Mouse (Mus musculus): ENCODE data around the gene Dlg2. TPM values are rescaled to one million over a fixed set of nuclear protein-coding genes. Genes with fewer than 3 reads are reported as not detected.

Dlg2 gene
- polyA plus RNA-seq, 1 experiment from 2014 or later, result 0.51 TPM

- Histone ChIP-seq H3K27me3 (ENCODE audit: control insufficient read depth, insufficient read depth, low read depth, low read length) (no peaks in the 10 kb centered on the region), H3K4me2 (ENCODE audit: low read depth, low read length) (no peak overlapping the region), H3K9ac (ENCODE audit: low read depth, low read length) (no peak overlapping the region), H3K27ac (ENCODE audit: low read length) (no peak overlapping the region), H3K36me3 (ENCODE audit: control insufficient read depth, insufficient read depth) (no peaks in the 10 kb centered on the region), H3K4me1 (ENCODE audit: control insufficient read depth, low read depth, low read length) (no peaks in the 10 kb centered on the region), H3K4me3 (ENCODE audit: low read depth, low read length) (no peak overlapping the region), H3K9me3 (replicated peaks; ENCODE audit: control insufficient read depth, low read length) (no peaks in the 10 kb centered on the region)
- ATAC-seq (ENCODE audit: low read depth), result no peak
- WGBS (ENCODE audit: insufficient replicate concordance), result 40% methylated on average over 2 of the region's 2 CpGs
Measured at GRCm38 (mm10) chr7:92123276-92123675, 1646.8 kb downstream of the Dlg2 start.

GRCm38 (mm10) chr7:92125886-92126285 is 1649.4 kb downstream of the Dlg2 start:
- H3K27ac ChIP-seq (ENCODE audit: low read length), result no peak overlapping the region
- 60% methylated on average over 3 of the region's 3 CpGs for WGBS (ENCODE audit: insufficient replicate concordance)
- no peak overlapping the region for H3K9ac ChIP-seq (ENCODE audit: low read depth, low read length)
- no peak overlapping the region for H3K4me3 ChIP-seq (ENCODE audit: low read depth, low read length)
- no peak overlapping the region for H3K4me2 ChIP-seq (ENCODE audit: low read depth, low read length)
- no peaks in the 10 kb centered on the region for H3K27me3 ChIP-seq (ENCODE audit: control insufficient read depth, insufficient read depth, low read depth, low read length)
- no peak for ATAC-seq (ENCODE audit: low read depth)
- no peaks in the 10 kb centered on the region for H3K9me3 ChIP-seq (replicated peaks; ENCODE audit: control insufficient read depth, low read length)
- no peaks in the 10 kb centered on the region for H3K4me1 ChIP-seq (ENCODE audit: control insufficient read depth, low read depth, low read length)
- no peaks in the 10 kb centered on the region for H3K36me3 ChIP-seq (ENCODE audit: control insufficient read depth, insufficient read depth)

- H3K36me3 ChIP-seq (ENCODE audit: control insufficient read depth, insufficient read depth), result no peaks in the 10 kb centered on the region
- ATAC-seq (ENCODE audit: low read depth), result no peak
- 65% methylated on average over 3 of the region's 3 CpGs for WGBS (ENCODE audit: insufficient replicate concordance)
Measured at GRCm38 (mm10) chr7:92134301-92134700, 1657.8 kb downstream of the Dlg2 start.

GRCm38 (mm10) chr7:92135624-92136023 is 1659.2 kb downstream of the Dlg2 start:
- no peak overlapping the region for H3K27ac ChIP-seq (ENCODE audit: low read length)
- no peaks in the 10 kb centered on the region for H3K9me3 ChIP-seq (replicated peaks; ENCODE audit: control insufficient read depth, low read length)
- 43% methylated on average over 2 of the region's 2 CpGs for WGBS (ENCODE audit: insufficient replicate concordance)
- no peak for ATAC-seq (ENCODE audit: low read depth)
- H3K4me3 ChIP-seq (ENCODE audit: low read depth, low read length), result no peak overlapping the region
- H3K9ac ChIP-seq (ENCODE audit: low read depth, low read length), result no peak overlapping the region
- H3K4me1 ChIP-seq (ENCODE audit: control insufficient read depth, low read depth, low read length), result no peaks in the 10 kb centered on the region
- no peaks in the 10 kb centered on the region for H3K36me3 ChIP-seq (ENCODE audit: control insufficient read depth, insufficient read depth)
- no peak overlapping the region for H3K4me2 ChIP-seq (ENCODE audit: low read depth, low read length)
- no peaks in the 10 kb centered on the region for H3K27me3 ChIP-seq (ENCODE audit: control insufficient read depth, insufficient read depth, low read depth, low read length)

More at GRCm38 (mm10) chr7:92134301-92134700, 1657.8 kb downstream of the Dlg2 start:
- Histone ChIP-seq H3K4me1 (ENCODE audit: control insufficient read depth, low read depth, low read length) (no peaks in the 10 kb centered on the region), H3K27me3 (ENCODE audit: control insufficient read depth, insufficient read depth, low read depth, low read length) (no peaks in the 10 kb centered on the region), H3K27ac (ENCODE audit: low read length) (no peak overlapping the region), H3K4me3 (ENCODE audit: low read depth, low read length) (no peak overlapping the region), H3K9me3 (replicated peaks; ENCODE audit: control insufficient read depth, low read length) (no peaks in the 10 kb centered on the region), H3K9ac (ENCODE audit: low read depth, low read length) (no peak overlapping the region), H3K4me2 (ENCODE audit: low read depth, low read length) (no peak overlapping the region)

- 59% methylated on average over 9 of the region's 9 CpGs for WGBS (ENCODE audit: insufficient replicate concordance)
- Histone ChIP-seq H3K36me3 (ENCODE audit: control insufficient read depth, insufficient read depth) (no peaks in the 10 kb centered on the region), H3K27me3 (ENCODE audit: control insufficient read depth, insufficient read depth, low read depth, low read length) (no peaks in the 10 kb centered on the region), H3K27ac (ENCODE audit: low read length) (no peak overlapping the region), H3K9me3 (replicated peaks; ENCODE audit: control insufficient read depth, low read length) (no peaks in the 10 kb centered on the region), H3K4me2 (ENCODE audit: low read depth, low read length) (no peak overlapping the region), H3K9ac (ENCODE audit: low read depth, low read length) (no peak overlapping the region), H3K4me3 (ENCODE audit: low read depth, low read length) (no peak overlapping the region), H3K4me1 (ENCODE audit: control insufficient read depth, low read depth, low read length) (no peaks in the 10 kb centered on the region)
- no peak for ATAC-seq (ENCODE audit: low read depth)
Measured at GRCm38 (mm10) chr7:92140051-92140817, 1663.8 kb downstream of the Dlg2 start.

- Histone ChIP-seq H3K9ac (ENCODE audit: low read depth, low read length) (no peak overlapping the region), H3K36me3 (ENCODE audit: control insufficient read depth, insufficient read depth) (no peaks in the 10 kb centered on the region), H3K9me3 (replicated peaks; ENCODE audit: control insufficient read depth, low read length) (no peaks in the 10 kb centered on the region), H3K4me2 (ENCODE audit: low read depth, low read length) (no peak overlapping the region), H3K4me1 (ENCODE audit: control insufficient read depth, low read depth, low read length) (no peaks in the 10 kb centered on the region), H3K27me3 (ENCODE audit: control insufficient read depth, insufficient read depth, low read depth, low read length) (no peaks in the 10 kb centered on the region), H3K4me3 (ENCODE audit: low read depth, low read length) (no peak overlapping the region), H3K27ac (ENCODE audit: low read length) (no peak overlapping the region)
- WGBS (ENCODE audit: insufficient replicate concordance), result 59% methylated on average over 1 of the region's 1 CpGs
- ATAC-seq (ENCODE audit: low read depth), result no peak
Measured at GRCm38 (mm10) chr7:92147499-92147898, 1671.0 kb downstream of the Dlg2 start.

- ATAC-seq (ENCODE audit: low read depth), result no peak
- H3K9ac ChIP-seq (ENCODE audit: low read depth, low read length), result no peak overlapping the region
- H3K27ac ChIP-seq (ENCODE audit: low read length), result no peak overlapping the region
- no peaks in the 10 kb centered on the region for H3K4me1 ChIP-seq (ENCODE audit: control insufficient read depth, low read depth, low read length)
- H3K4me2 ChIP-seq (ENCODE audit: low read depth, low read length), result no peak overlapping the region
- H3K27me3 ChIP-seq (ENCODE audit: control insufficient read depth, insufficient read depth, low read depth, low read length), result no peaks in the 10 kb centered on the region
- WGBS (ENCODE audit: insufficient replicate concordance), result 33% methylated on average over 3 of the region's 3 CpGs
- no peaks in the 10 kb centered on the region for H3K9me3 ChIP-seq (replicated peaks; ENCODE audit: control insufficient read depth, low read length)
- no peak overlapping the region for H3K4me3 ChIP-seq (ENCODE audit: low read depth, low read length)
- H3K36me3 ChIP-seq (ENCODE audit: control insufficient read depth, insufficient read depth), result no peaks in the 10 kb centered on the region
Measured at GRCm38 (mm10) chr7:92150768-92151167, 1674.3 kb downstream of the Dlg2 start.

- H3K4me3 ChIP-seq (ENCODE audit: low read depth, low read length), result no peak overlapping the region
- H3K27me3 ChIP-seq (ENCODE audit: control insufficient read depth, insufficient read depth, low read depth, low read length), result no peaks in the 10 kb centered on the region
- H3K9ac ChIP-seq (ENCODE audit: low read depth, low read length), result no peak overlapping the region
- H3K27ac ChIP-seq (ENCODE audit: low read length), result no peak overlapping the region
- no peak overlapping the region for H3K4me2 ChIP-seq (ENCODE audit: low read depth, low read length)
- H3K4me1 ChIP-seq (ENCODE audit: control insufficient read depth, low read depth, low read length), result no peaks in the 10 kb centered on the region
- ATAC-seq (ENCODE audit: low read depth), result no peak
- H3K36me3 ChIP-seq (ENCODE audit: control insufficient read depth, insufficient read depth), result no peaks in the 10 kb centered on the region
- no peaks in the 10 kb centered on the region for H3K9me3 ChIP-seq (replicated peaks; ENCODE audit: control insufficient read depth, low read length)
Measured at GRCm38 (mm10) chr7:92154603-92155002, 1678.1 kb downstream of the Dlg2 start.

- H3K27me3 ChIP-seq (ENCODE audit: control insufficient read depth, insufficient read depth, low read depth, low read length), result no peaks in the 10 kb centered on the region
Measured at GRCm38 (mm10) chr7:92163150-92163549, 1686.7 kb downstream of the Dlg2 start.

More at GRCm38 (mm10) chr7:92163150-92163549, 1686.7 kb downstream of the Dlg2 start:
- H3K9ac ChIP-seq (ENCODE audit: low read depth, low read length), result no peak overlapping the region
- H3K27ac ChIP-seq (ENCODE audit: low read length), result no peak overlapping the region
- 74% methylated on average over 2 of the region's 2 CpGs for WGBS (ENCODE audit: insufficient replicate concordance)
- H3K4me2 ChIP-seq (ENCODE audit: low read depth, low read length), result no peak overlapping the region
- no peaks in the 10 kb centered on the region for H3K9me3 ChIP-seq (replicated peaks; ENCODE audit: control insufficient read depth, low read length)
- H3K36me3 ChIP-seq (ENCODE audit: control insufficient read depth, insufficient read depth), result no peaks in the 10 kb centered on the region
- no peak overlapping the region for H3K4me3 ChIP-seq (ENCODE audit: low read depth, low read length)
- no peak for ATAC-seq (ENCODE audit: low read depth)
- H3K4me1 ChIP-seq (ENCODE audit: control insufficient read depth, low read depth, low read length), result no peaks in the 10 kb centered on the region

All from liver, embryonic 16.5 days (tissue).